Mouse (Mus musculus): ENCODE results near the gene Neu3. TPM values are rescaled to one million over a fixed set of nuclear protein-coding genes. Genes with fewer than 3 reads are reported as not detected.

Gene Neu3
- 1.2 and 1.8 TPM in 2 replicates for polyA plus RNA-seq (2021; fragmentation: Nextera tagmentation)
- long read RNA-seq, experiment 1, transcript Neu3-201 (3 exons, 3,341 nt) = major isoform, 6 of 6 reads
- long read RNA-seq, experiment 1, partial matches to known transcripts = 0 of 6 reads
- long read RNA-seq, experiment 1, other reads (novel, unspliced or antisense) = 0 of 6 reads
- long read RNA-seq, experiment 2, partial matches to known transcripts = 1 of 3 reads
- long read RNA-seq, experiment 2, other reads (novel, unspliced or antisense) = 0 of 3 reads

DNA sequence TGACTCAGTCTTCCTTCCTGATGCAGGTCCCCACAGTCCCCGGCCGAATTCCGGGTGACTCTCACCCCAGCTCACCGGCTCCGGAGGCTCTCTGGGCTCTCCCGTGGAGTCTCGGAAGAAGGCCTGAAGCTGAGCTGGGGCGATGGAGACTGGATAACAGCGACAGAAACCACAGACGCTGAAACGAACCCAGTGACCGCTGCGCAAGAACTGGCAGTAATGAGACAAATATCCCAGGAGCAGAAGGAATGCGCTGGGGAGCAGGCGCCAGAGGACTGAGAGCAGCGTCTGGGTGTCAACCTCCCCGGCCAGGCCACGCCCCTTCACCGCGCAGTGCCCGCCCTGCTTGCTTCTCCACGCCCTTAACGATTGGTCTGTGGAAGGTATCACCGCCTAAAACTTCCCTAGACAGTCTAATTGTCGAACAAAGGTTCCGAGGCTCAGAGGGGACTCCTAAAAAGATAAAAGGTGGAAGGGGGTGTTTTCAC, at the start of gene Neu3:
TSS of gene Neu3 (minus strand) at position 335 of the 488 bp plus-strand sequence.

DNA sequence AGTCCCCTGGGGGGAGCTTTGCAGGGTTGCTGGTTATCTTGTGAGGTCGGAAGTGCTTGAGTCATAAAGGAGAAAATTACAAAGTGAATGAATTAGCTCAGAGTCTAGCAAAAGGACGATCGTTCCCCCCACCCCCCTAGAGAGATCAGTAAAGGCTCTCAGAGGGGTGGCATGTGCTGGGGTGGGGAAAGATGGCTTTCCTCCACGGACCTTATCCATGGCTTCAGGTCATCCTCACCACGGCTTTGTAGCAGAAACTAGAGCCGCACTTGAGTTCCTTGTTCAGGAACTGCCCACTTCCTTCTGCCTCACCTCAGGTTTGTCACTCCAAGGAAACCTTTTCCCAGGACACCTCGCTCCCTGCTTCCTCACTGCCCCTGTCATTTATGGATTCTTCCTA, 35.1 kb upstream of the Neu3 start, which contains the start of gene Spcs2:
TSS of gene Spcs2 (minus strand) at position 101 of the 400 bp plus-strand sequence.

DNA sequence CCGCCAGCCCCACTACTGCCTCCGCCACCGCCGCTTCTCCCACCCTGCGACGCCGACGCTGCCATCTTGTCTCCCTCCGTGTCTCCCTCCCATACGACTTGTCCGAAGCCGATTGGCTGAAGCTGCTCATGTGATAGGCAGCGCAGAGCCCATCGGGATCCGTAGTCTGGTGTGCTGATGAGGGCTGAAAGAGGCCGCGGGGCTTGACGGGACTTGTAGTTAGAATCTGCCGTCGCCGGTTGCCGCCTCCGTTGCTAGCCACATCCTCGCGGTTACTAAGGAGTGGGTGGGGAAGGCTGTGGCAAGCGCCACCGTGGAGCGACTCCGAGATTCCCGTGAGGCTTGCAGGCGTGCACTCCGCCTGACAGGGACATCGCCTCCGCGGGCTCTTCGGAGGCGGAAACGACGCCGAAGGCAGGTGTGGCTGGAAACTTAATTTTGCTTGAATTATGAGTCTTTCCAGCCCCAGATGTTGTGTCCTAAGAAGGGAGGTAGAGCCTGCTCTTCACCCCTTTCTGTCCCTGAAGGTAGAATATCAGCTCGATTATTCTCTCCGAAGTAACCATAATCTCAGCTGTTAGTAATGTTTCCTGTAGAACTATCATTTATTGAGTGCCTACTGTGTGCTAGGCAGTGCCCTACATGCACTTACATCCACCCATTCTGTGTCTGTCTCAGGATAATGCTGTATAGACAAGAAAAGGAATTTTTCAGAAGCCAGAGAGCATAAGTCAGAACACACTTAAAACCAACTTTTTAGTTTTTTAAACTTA, 30.8 kb upstream of the Neu3 start, which contains the start of gene Xrra1:
TSS of gene Xrra1 (plus strand) at position 304 of the 773 bp plus-strand sequence.

DNA sequence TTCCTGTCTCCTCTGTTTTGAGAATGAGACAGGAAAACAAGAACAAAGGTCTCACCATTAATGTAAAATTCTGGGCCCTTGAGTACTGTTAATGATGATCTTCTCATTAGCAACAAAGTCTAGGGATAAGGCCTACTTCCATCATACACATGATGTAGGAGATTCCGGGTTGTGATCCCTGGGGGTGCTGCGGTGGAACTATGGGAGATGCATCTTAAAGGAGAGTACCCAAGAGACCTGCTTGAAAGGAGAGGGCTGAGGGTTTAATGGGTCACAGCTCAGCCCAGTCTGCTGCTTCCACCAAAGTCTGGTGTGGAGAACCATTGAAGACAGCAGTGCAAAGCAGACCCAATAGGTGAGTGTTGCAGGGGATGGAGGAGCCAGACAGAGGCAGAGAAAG, 65.0 kb downstream of the Neu3 start, which contains the start of gene Olfr521:
TSS of gene Olfr521 (plus strand) at position 301 of the 400 bp plus-strand sequence.

Other genes starting within 250 kb of the Neu3 start
- 1.2 and 3.1 TPM in 2 replicates for gene Tpbgl, start 201.3 kb downstream of the Neu3 start, polyA plus RNA-seq (2021; fragmentation: Nextera tagmentation)
- gene Slco2b1, start 117.1 kb downstream of the Neu3 start, polyA plus RNA-seq (2021; fragmentation: Nextera tagmentation) = 3.5 and 4.2 TPM in 2 replicates
- gene Olfr520, start 98.1 kb downstream of the Neu3 start, polyA plus RNA-seq (2021; fragmentation: Nextera tagmentation) = not detected in 2 replicates
- not detected in 2 replicates for gene Olfr521, start 64.9 kb downstream of the Neu3 start, polyA plus RNA-seq (2021; fragmentation: Nextera tagmentation)
- 0.79 and 0.89 TPM in 2 replicates for gene Xrra1, start 30.7 kb upstream of the Neu3 start, polyA plus RNA-seq (2021; fragmentation: Nextera tagmentation)
- 182 and 224 TPM in 2 replicates for gene Spcs2, start 35.0 kb upstream of the Neu3 start, polyA plus RNA-seq (2021; fragmentation: Nextera tagmentation)
- gene Rnf169, start 152.0 kb upstream of the Neu3 start, polyA plus RNA-seq (2021; fragmentation: Nextera tagmentation) = 11.6 and 12.7 TPM in 2 replicates
- 0.08 and 0.13 TPM in 2 replicates for gene Chrdl2, start 177.8 kb upstream of the Neu3 start, polyA plus RNA-seq (2021; fragmentation: Nextera tagmentation)

Measured in left cerebral cortex, adult 6 months (tissue).